39 mouse cellular contexts compared by ENCODE assay signal in the genomic region with DNA sequence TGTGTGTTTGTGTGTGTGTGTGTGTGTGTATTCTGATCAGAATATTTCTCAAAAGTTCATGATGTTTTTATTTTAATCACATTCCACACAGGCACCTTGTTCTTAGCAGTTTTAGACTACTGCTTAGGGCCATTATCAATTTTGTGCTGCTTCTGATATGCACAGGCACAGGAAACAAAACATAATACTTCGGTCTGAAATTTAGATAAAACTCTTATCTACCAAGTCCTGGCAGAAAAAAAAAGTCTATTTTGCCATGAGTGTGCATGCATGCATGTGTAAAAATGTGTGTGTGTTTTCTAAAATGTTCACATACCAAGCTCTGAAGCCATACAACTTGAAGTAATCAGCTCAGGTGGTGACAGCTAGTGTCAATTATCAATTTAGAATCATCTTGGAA. TPM values are rescaled to one million over a fixed set of nuclear protein-coding genes. Genes with fewer than 3 reads are reported as not detected.
"Had no signal": no experiment of that assay in that cellular context is flagged by ENCODE, and none has a peak within 500 bp of the region (broad histone marks: within the 10 kb centered on the region; RNA-seq: fewer than 3 reads in every experiment).

No protein-coding gene starts in this region.

- ATAC-seq: lung, postnatal 0 days; midbrain, embryonic 13.5 days; midbrain, embryonic 15.5 days; midbrain, embryonic 16.5 days had no signal

- H3K36me3 ChIP-seq: limb, embryonic 10.5 days; limb, embryonic 12.5 days; limb, embryonic 13.5 days; limb, embryonic 15.5 days; liver, embryonic 13.5 days; liver, embryonic 15.5 days; lung, embryonic 15.5 days; midbrain, embryonic 10.5 days; midbrain, embryonic 12.5 days; midbrain, embryonic 13.5 days; midbrain, embryonic 15.5 days; neural tube, embryonic 12.5 days had no signal

- H3K9ac ChIP-seq: limb, embryonic 12.5 days; limb, embryonic 13.5 days; limb, embryonic 15.5 days; liver, embryonic 13.5 days; liver, embryonic 15.5 days; lung, embryonic 14.5 days; lung, embryonic 15.5 days; midbrain, embryonic 12.5 days; midbrain, embryonic 13.5 days; midbrain, embryonic 15.5 days; neural tube, embryonic 12.5 days had no signal

- H3K4me1 ChIP-seq: limb, embryonic 10.5 days; limb, embryonic 12.5 days; limb, embryonic 13.5 days; limb, embryonic 15.5 days; liver, embryonic 13.5 days; liver, embryonic 15.5 days; lung, embryonic 15.5 days; megakaryocyte, embryonic 14.5 days; midbrain, embryonic 10.5 days; midbrain, embryonic 12.5 days; midbrain, embryonic 13.5 days; midbrain, embryonic 15.5 days; neural tube, embryonic 12.5 days had no signal

- H3K27me3 ChIP-seq: limb, embryonic 12.5 days; limb, embryonic 13.5 days; limb, embryonic 15.5 days; liver, embryonic 13.5 days; liver, embryonic 15.5 days; lung, embryonic 15.5 days; midbrain, embryonic 12.5 days; midbrain, embryonic 13.5 days; midbrain, embryonic 15.5 days; neural tube, embryonic 12.5 days had no signal

- H3K9me3 ChIP-seq: limb, embryonic 10.5 days; limb, embryonic 12.5 days; limb, embryonic 13.5 days; limb, embryonic 15.5 days; liver, embryonic 13.5 days; liver, embryonic 15.5 days; lung, embryonic 15.5 days; megakaryocyte, embryonic 14.5 days; midbrain, embryonic 10.5 days; midbrain, embryonic 12.5 days; midbrain, embryonic 13.5 days; midbrain, embryonic 15.5 days; neural tube, embryonic 12.5 days had no signal

- H3K4me3 ChIP-seq: left cerebral cortex, adult 2 months; limb, embryonic 10.5 days; limb, embryonic 12.5 days; limb, embryonic 13.5 days; limb, embryonic 15.5 days; liver, embryonic 13.5 days; liver, embryonic 15.5 days; lung, embryonic 15.5 days; megakaryocyte, embryonic 14.5 days; midbrain, embryonic 10.5 days; midbrain, embryonic 12.5 days; midbrain, embryonic 13.5 days; midbrain, embryonic 15.5 days; myocyte; neural tube, embryonic 12.5 days had no signal

- DNase-seq: left cerebral cortex, postnatal 4 days; liver, embryonic 13.5 days; lung, adult 18-20 months; lung, adult 2 months; lung, embryonic 14.5 days; lung, postnatal 10 days; lung, postnatal 14 days; lung, postnatal 36 days; lung, postnatal 4 days; midbrain, embryonic 14.5 days had no signal

- H3K27ac ChIP-seq: left cerebral cortex, adult 2 months; limb, embryonic 10.5 days; limb, embryonic 12.5 days; limb, embryonic 13.5 days; limb, embryonic 15.5 days; liver, embryonic 13.5 days; liver, embryonic 15.5 days; lung, embryonic 15.5 days; macrophage; midbrain, embryonic 10.5 days; midbrain, embryonic 12.5 days; midbrain, embryonic 13.5 days; midbrain, embryonic 15.5 days; neural tube, embryonic 12.5 days had no signal

- H3K4me2 ChIP-seq: limb, embryonic 12.5 days; limb, embryonic 13.5 days; limb, embryonic 15.5 days; liver, embryonic 13.5 days; liver, embryonic 15.5 days; lung, embryonic 14.5 days; lung, embryonic 15.5 days; midbrain, embryonic 11.5 days; midbrain, embryonic 12.5 days; midbrain, embryonic 13.5 days; midbrain, embryonic 15.5 days; neural tube, embryonic 12.5 days had no signal

RNA-seq across cellular contexts. Expression of a gene that starts 14.3 kb away (rescaled TPM):
- total RNA-seq: megakaryocyte progenitor cell, adult 5-6 weeks; megakaryocyte, adult 5-6 weeks; megakaryocyte-erythroid progenitor cell, adult 5-6 weeks; monocyte, adult 5-6 weeks had no signal
- polyA plus RNA-seq: macrophage, myocyte had no signal

RNA-seq across cellular contexts. Expression of a gene that starts 21.7 kb away (rescaled TPM):
- total RNA-seq: liver, adult 2 months; megakaryocyte progenitor cell, adult 5-6 weeks; megakaryocyte, adult 5-6 weeks; megakaryocyte-erythroid progenitor cell, adult 5-6 weeks; monocyte, adult 5-6 weeks had no signal
- polyA plus RNA-seq: limb, embryonic 10.5 days; limb, embryonic 11.5 days; limb, embryonic 12.5 days; limb, embryonic 13.5 days; limb, embryonic 14.5 days; limb, embryonic 15.5 days; liver, adult 2 months; liver, embryonic 13.5 days; liver, embryonic 15.5 days; liver, embryonic 16.5 days; lung, adult 2 months; lung, embryonic 14.5 days; lung, embryonic 15.5 days; lung, embryonic 16.5 days; lung, postnatal 0 days; macrophage; midbrain, embryonic 10.5 days; midbrain, embryonic 11.5 days; midbrain, embryonic 12.5 days; midbrain, embryonic 14.5 days; midbrain, embryonic 16.5 days; midbrain, postnatal 0 days; myocyte; neural tube, embryonic 11.5 days; neural tube, embryonic 12.5 days had no signal
